Mouse (Mus musculus) myocyte (in vitro differentiated cells): ENCODE measurements at regions not wholly inside any gene's neighbourhood (a gene's known extent, or its start where the extent isn't known, plus 50 kb on each side); places are given as distances from the start of the nearest gene placed in this dataset.

Experiments used
- CEBPB ChIP-seq: IDR thresholded peaks from 2 replicates; pipeline ENCODE4 v1.6.1; 2011; ENCODE audit warnings: mild to moderate bottlenecking, moderate library complexity; ENCODE audit not compliant: poor library complexity, insufficient read depth, severe bottlenecking
- MAX ChIP-seq: IDR thresholded peaks from one replicate; pipeline ENCODE4 v1.6.1; 2011; ENCODE audit warnings: low read depth, mild to moderate bottlenecking, control low read depth
- MYOD1 ChIP-seq, 3 experiments: IDR thresholded peaks; one replicate each; pipeline ENCODE4 v1.6.1; 2011; ENCODE audit warnings: control low read depth in 2 of 3, low read depth in 2 of 3, mild to moderate bottlenecking in 2 of 3, moderate library complexity in 1 of 3; ENCODE audit not compliant: insufficient read length in 2 of 3, control insufficient read depth in 1 of 3
- MYOG ChIP-seq, 3 experiments: IDR thresholded peaks; one replicate each; pipeline ENCODE4 v1.6.1; 2011; ENCODE audit warnings: control low read depth in 2 of 3, low read depth in 2 of 3, mild to moderate bottlenecking in 2 of 3; ENCODE audit not compliant: insufficient read length in 2 of 3, control insufficient read depth in 1 of 3, insufficient read depth in 1 of 3
- POLR2A ChIP-seq: IDR thresholded peaks from one replicate; pipeline ENCODE4 v1.6.1; 2011; ENCODE audit warnings: low read depth, mild to moderate bottlenecking, control low read depth, moderate library complexity; ENCODE audit not compliant: insufficient read length
- TCF12 ChIP-seq: IDR thresholded peaks from one replicate; pipeline ENCODE4 v1.6.1; 2011; ENCODE audit warnings: mild to moderate bottlenecking, control low read depth; ENCODE audit not compliant: poor library complexity, insufficient read depth, severe bottlenecking

- TF ChIP-seq MYOG (IDR thresholded peaks at IDR 0.05; ENCODE audit: control insufficient read depth in 1 of 3, insufficient read depth in 1 of 3, insufficient read length in 2 of 3, low read depth in 2 of 3), result no peak
- no peak for TF ChIP-seq POLR2A
- no peak for TF ChIP-seq TCF12
- no peak for TF ChIP-seq CEBPB
- TF ChIP-seq MYOD1 (IDR thresholded peaks at IDR 0.05; ENCODE audit: control insufficient read depth in 1 of 3, insufficient read length in 2 of 3, low read depth in 2 of 3), result no peak
- no peak for TF ChIP-seq MAX
Observed at GRCm38 (mm10) chr2:124990976-124991375, 76.9 kb upstream of the Slc24a5 start.
